8 mouse cellular contexts compared by ENCODE assay signal in the genomic region with DNA sequence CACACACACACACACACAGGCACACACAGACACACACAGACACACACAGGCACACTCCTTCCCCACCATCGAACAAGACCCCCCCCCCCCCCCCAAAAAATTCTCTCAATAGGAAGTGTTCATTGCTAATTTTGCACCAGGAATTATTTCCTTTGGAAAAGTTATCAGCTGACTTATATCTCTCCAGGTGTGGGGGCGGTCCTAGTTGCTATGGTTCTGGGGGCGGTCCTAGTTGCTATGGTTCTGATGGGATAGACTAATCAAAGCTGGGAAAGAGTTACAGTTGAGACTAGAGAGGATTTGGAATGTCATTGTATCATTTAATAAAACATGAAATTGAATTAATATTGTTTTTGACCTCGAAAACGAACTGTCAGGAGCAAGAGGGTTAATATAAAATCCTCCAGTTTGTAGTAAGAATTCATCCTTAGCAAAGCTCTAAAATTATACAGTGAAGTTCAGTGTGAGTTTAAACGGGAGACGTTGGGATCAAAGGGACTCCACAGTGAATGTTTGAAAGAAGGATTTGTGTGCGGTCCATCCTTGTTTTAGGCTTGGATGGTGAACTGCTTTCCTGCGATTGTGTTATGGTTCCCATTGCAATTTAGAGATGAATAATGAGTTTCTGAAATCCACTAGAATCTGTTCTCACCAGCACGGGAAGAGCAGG. TPM values are rescaled to one million over a fixed set of nuclear protein-coding genes. Genes with fewer than 3 reads are reported as not detected.
A peak's percentile ranks its signal among the peaks of the same experiment; 100 is the strongest.
DNase-seq lines count a peak whose midpoint lies in the region; ATAC-seq and TF ChIP-seq lines count a peak whose summit lies in the region.

No protein-coding gene starts in this region.

- peak overlapping the region; percentile 76 for H3K9ac ChIP-seq in heart, embryonic 13.5 days
- peak overlapping the region; percentile 70 for H3K9ac ChIP-seq in heart, embryonic 16.5 days (ENCODE audit: low read length)
- H3K9ac ChIP-seq in liver, postnatal 0 days (replicated peaks) = no peak overlapping the region

- no peak for ATAC-seq in heart, embryonic 13.5 days (ENCODE audit: extremely low read depth, insufficient number of reproducible peaks, low FRiP score, low TSS enrichment)
- ATAC-seq in heart, embryonic 16.5 days (replicated peaks; ENCODE audit: extremely low read depth, insufficient read depth, low FRiP score) = no peak
- no peak for ATAC-seq in liver, postnatal 0 days
- no peak for ATAC-seq in erythroblast, adult 5-6 weeks (replicated peaks; ENCODE audit: low FRiP score, poor library complexity, severe bottlenecking)

- H3K36me3 ChIP-seq in heart, embryonic 13.5 days = no peaks in the 10 kb centered on the region
- H3K36me3 ChIP-seq in heart, embryonic 16.5 days (ENCODE audit: control insufficient read depth, insufficient read depth) = no peaks in the 10 kb centered on the region
- H3K36me3 ChIP-seq in liver, postnatal 0 days (replicated peaks; ENCODE audit: insufficient read depth, low read length) = no peaks in the 10 kb centered on the region

- H3K4me2 ChIP-seq in heart, embryonic 13.5 days = peak overlapping the region; percentile 73
- peak overlapping the region; percentile 73 for H3K4me2 ChIP-seq in heart, embryonic 16.5 days (ENCODE audit: low read depth, low read length)
- H3K4me2 ChIP-seq in liver, postnatal 0 days (ENCODE audit: low read depth, low read length) = peak overlapping the region; percentile 55

- no peak for TF ChIP-seq EP300 in liver, postnatal 0 days (IDR thresholded peaks at IDR 0.05; ENCODE audit: low read depth)

- no peaks in the 10 kb centered on the region for H3K27me3 ChIP-seq in heart, embryonic 13.5 days (replicated peaks)
- no peaks in the 10 kb centered on the region for H3K27me3 ChIP-seq in heart, embryonic 16.5 days (ENCODE audit: control insufficient read depth, insufficient read depth, low read length)
- no peaks in the 10 kb centered on the region for H3K27me3 ChIP-seq in liver, postnatal 0 days (ENCODE audit: insufficient read depth, low read length)

- H3K27ac ChIP-seq in heart, embryonic 13.5 days (replicated peaks) = no peak overlapping the region
- H3K27ac ChIP-seq in heart, embryonic 16.5 days (ENCODE audit: low read length) = no peak overlapping the region
- H3K27ac ChIP-seq in liver, postnatal 0 days (ENCODE audit: low read depth) = no peak overlapping the region

- DNase-seq in heart, adult 8-10 months (ENCODE audit: low spot score) = no peak
- DNase-seq in R1 (ENCODE audit: low read depth, low spot score) = peak; percentile 64
- DNase-seq in liver, postnatal 0 days = no peak
- no peak for DNase-seq in thymus, postnatal 36 days
- DNase-seq in left cerebral cortex, postnatal 25 days (ENCODE audit: low spot score in 2 of 2) = no peak

- intact Hi-C loops in left cerebral cortex, postnatal 25 days (cut with DNase I) = no loop called here

- no peak for TF ChIP-seq CTCF in liver, postnatal 0 days (IDR thresholded peaks at IDR 0.05; ENCODE audit: low read depth)

- 35% methylated on average over 10 of the region's 10 CpGs for WGBS in heart, embryonic 13.5 days
- 33% methylated on average over 10 of the region's 10 CpGs for WGBS in heart, embryonic 16.5 days
- WGBS in liver, postnatal 0 days (ENCODE audit: insufficient replicate concordance) = 37% methylated on average over 10 of the region's 10 CpGs

- H3K9me3 ChIP-seq in heart, embryonic 13.5 days = peaks cover 9% of the 10 kb centered on the region; the same call in 1 of the 2 replicates
- H3K9me3 ChIP-seq in heart, embryonic 16.5 days (replicated peaks; ENCODE audit: control insufficient read depth, low read length) = 0 out of 2 replicates have a peak, but pooled peaks cover 8% of the 10 kb centered on the region
- H3K9me3 ChIP-seq in liver, postnatal 0 days (ENCODE audit: low read length) = no peaks in the 10 kb centered on the region

- 0 out of 2 replicates have a peak, but pooled peaks cover 4% of the 10 kb centered on the region for H3K4me1 ChIP-seq in heart, embryonic 13.5 days
- H3K4me1 ChIP-seq in heart, embryonic 16.5 days (ENCODE audit: control insufficient read depth, insufficient read depth, low read length) = peaks cover 7% of the 10 kb centered on the region
- no peaks in the 10 kb centered on the region for H3K4me1 ChIP-seq in liver, postnatal 0 days (ENCODE audit: insufficient read depth)

- H3K4me3 ChIP-seq in heart, embryonic 13.5 days = peak overlapping the region; percentile 51
- H3K4me3 ChIP-seq in heart, embryonic 16.5 days (ENCODE audit: low read length) = peak overlapping the region; percentile 47
- H3K4me3 ChIP-seq in liver, postnatal 0 days (ENCODE audit: low read depth, low read length) = no peak overlapping the region

RNA-seq across cellular contexts. Expression of gene Gm11077, which starts 4.0 kb away (rescaled TPM):
- polyA plus RNA-seq in heart, embryonic 13.5 days (2015; fragmentation: Nextera tagmentation; extraction: Ambion mirVana) = not detected in 2 replicates
- total RNA-seq in heart, adult 8-10 months (2022) = not detected
- not detected in 2 replicates for polyA plus RNA-seq in heart, embryonic 16.5 days (2015; fragmentation: Nextera tagmentation; extraction: Ambion mirVana)
- polyA plus RNA-seq in liver, postnatal 0 days (2015; fragmentation: Nextera tagmentation; extraction: Ambion mirVana) = not detected in 2 replicates
- not detected for total RNA-seq in left cerebral cortex, postnatal 25 days (2021)
- not detected in 2 replicates for total RNA-seq in erythroblast, adult 5-6 weeks (2015; ENCODE audit: low replicate concordance)
- total RNA-seq in erythroblast, adult 5-6 weeks (2017; ENCODE audit: low replicate concordance) = not detected in 2 replicates
